Mouse (Mus musculus) gastrocnemius, adult 2 months (tissue): ENCODE measurements at regions not wholly inside any gene's neighbourhood (a gene's known extent, or its start where the extent isn't known, plus 50 kb on each side); places are given as distances from the start of the nearest gene placed in this dataset. TPM values are rescaled to one million over a fixed set of nuclear protein-coding genes. Genes with fewer than 3 reads are reported as not detected.
"Not testable (repeated sequence)": the region's sequence is repeated elsewhere in the genome, so short reads cannot be mapped to it uniquely, and the experiment has no call there.

ENCODE experiments used
- DNase-seq: peaks from one replicate; pipeline ENCODE4 v3.0.0; 2022
- H3K27ac ChIP-seq: fragments of 200-600 bp; 2 replicates; pipeline ENCODE4 v1.8.1; 2022; ENCODE audit warnings: mild to moderate bottlenecking
- H3K4me3 ChIP-seq: fragments of 200-600 bp; 2 replicates; pipeline ENCODE4 v1.8.1; 2022; ENCODE audit warnings: mild to moderate bottlenecking, moderate library complexity
- CTCF ChIP-seq: fragments of 200-600 bp; IDR thresholded peaks from 2 replicates; pipeline ENCODE4 v1.8.1; 2022; ENCODE audit warnings: antibody characterized with exemption, mild to moderate bottlenecking, moderate library complexity
- intact Hi-C: fragments of 180-260 bp; cut with DNase I; formaldehyde crosslinking; loops from one replicate; pipeline ENCODE4 v1.15.1; 2025
- microRNA-seq: library from miRNA; unstranded; fragments of <30 nt; microRNA quantifications from one replicate; pipeline ENCODE4 v1.2.0, GENCODE M21; 2021

DNA sequence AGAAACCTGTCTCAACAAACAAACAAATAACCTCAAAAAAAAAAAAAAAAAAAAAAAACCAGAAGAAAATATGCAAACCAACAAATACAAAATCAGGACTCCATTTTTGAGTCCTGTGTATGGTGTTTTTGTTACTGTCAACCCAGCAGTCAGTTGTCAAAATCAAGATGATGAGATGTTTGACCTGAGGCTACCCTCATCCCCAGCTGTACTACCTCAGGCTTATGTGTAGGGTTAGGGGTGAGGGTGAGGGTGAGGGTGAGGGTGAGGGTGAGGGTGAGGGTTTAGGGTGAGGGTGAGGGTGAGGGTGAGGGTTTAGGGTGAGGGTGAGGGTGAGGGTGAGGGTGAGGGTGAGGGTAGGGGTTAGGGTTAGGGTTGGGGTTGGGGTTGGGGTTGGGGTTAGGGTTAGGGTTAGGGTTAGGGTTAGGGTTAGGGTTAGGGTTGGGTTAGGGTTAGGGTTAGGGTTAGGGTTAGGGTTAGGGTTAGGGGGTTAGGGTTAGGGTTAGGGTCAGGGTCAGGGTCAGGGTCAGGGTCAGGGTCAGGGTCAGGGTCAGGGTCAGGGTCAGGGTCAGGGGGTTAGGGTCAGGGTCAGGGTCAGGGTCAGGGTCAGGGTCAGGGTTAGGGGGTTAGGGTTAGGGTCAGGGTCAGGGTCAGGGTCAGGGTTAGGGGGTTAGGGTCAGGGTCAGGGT, 97.0 kb upstream of the Vmn2r87 start:
- intact Hi-C loops, H3K4me3 ChIP-seq, H3K27ac ChIP-seq: not testable (repeated sequence)
- peak; percentile 34 for DNase-seq

DNA sequence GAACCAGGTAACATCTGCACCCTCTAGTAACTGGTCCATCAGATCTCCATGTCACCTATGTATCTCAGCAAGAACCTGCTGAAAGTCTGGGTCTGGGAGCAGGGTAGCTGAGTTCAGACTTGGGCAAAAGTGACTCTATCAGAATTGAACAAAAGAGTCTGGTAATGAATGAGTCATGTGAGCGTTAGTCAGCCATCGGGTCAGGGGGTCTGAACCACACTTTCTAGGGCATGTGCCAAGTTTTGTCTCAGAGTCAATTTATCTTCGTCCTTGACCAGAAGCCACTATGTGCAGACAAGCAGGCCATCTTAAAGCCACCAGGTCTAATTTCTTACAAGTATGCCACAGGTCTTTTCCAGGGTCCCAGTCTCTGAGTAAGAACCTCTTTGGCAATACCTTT, 69.2 kb upstream of the Vmn2r87 start:
- H3K27ac ChIP-seq, H3K4me3 ChIP-seq, intact Hi-C loops, DNase-seq: not testable (repeated sequence)

DNA sequence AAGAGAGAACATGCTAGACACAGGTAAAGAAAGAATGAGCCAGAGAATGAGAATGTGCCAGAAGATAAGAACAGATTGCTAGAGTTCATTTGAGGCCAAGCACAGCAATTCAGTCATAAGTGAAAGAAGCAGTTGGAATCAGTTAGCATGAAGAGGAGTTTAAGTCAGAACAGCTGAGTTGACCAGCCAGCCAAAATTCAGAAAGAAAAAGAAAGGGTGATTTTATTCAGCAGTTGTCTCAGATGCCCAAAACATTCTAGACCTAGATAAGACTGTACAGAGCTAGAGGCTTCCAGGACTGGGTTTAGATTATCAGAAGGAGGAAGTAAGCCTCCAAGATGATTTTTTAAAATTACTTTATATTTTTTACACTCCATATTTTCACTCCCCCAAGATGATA, 51.4 kb upstream of the Vmn2r87 start:
- no peak overlapping the region for H3K27ac ChIP-seq
- no peak overlapping the region for H3K4me3 ChIP-seq
- TF ChIP-seq CTCF, result no peak
- intact Hi-C loops, result no loop called here
- DNase-seq, result no peak

Small RNAs in the stretch of these regions (microRNA-seq; reads per million reads assigned to microRNA genes)
- not detected for gene Gm26445
